Mouse (Mus musculus) layer of hippocampus, adult 8-10 months (tissue): Measurements from ENCODE around the gene Gstm3. TPM values are rescaled to one million over a fixed set of nuclear protein-coding genes. Genes with fewer than 3 reads are reported as not detected.
A peak's percentile ranks its signal among the peaks of the same experiment; 100 is the strongest.
"Not testable (repeated sequence)": the region's sequence is repeated elsewhere in the genome, so short reads cannot be mapped to it uniquely, and the experiment has no call there.

Experiments
- DNase-seq, 2 experiments: peaks; one replicate each; pipeline ENCODE4 v3.0.0; 2022; ENCODE audit warnings: low spot score in 2 of 2
- total RNA-seq, 4 experiments: library from RNA; stranded (reverse); gene quantifications; 2 replicates each; pipeline ENCODE4 v1.2.4; 2022

Gstm3 gene
- total RNA-seq, 4 experiments from 2014 or later = not detected

- no peak for DNase-seq
Measured at GRCm38 (mm10) chr3:107974237-107974636, 5.2 kb upstream of the Gstm3 start.

GRCm38 (mm10) chr3:107972070-107972469, 3.0 kb upstream of the Gstm3 start:
- DNase-seq = no peak

GRCm38 (mm10) chr3:107971101-107971500, 2.0 kb upstream of the Gstm3 start:
- DNase-seq = not testable (repeated sequence)

- no peak for DNase-seq
Measured at GRCm38 (mm10) chr3:107966631-107967030, 2.5 kb downstream of the Gstm3 start.

GRCm38 (mm10) chr3:107965592-107965991, 3.5 kb downstream of the Gstm3 start:
- no peak for DNase-seq

GRCm38 (mm10) chr3:107964656-107965308, 4.3 kb downstream of the Gstm3 start:
- DNase-seq = no peak

- DNase-seq = no peak
Measured at GRCm38 (mm10) chr3:107964026-107964425, 5.1 kb downstream of the Gstm3 start.

GRCm38 (mm10) chr3:107955260-107955659, 13.8 kb downstream of the Gstm3 start:
- DNase-seq = not testable (repeated sequence)

- no peak for DNase-seq
Measured at GRCm38 (mm10) chr3:107953906-107954305, 15.2 kb downstream of the Gstm3 start.

GRCm38 (mm10) chr3:107953328-107953755, 15.7 kb downstream of the Gstm3 start:
- DNase-seq = peak; percentile 64 to 75

GRCm38 (mm10) chr3:107950531-107950930, 18.6 kb downstream of the Gstm3 start:
- no peak for DNase-seq

GRCm38 (mm10) chr3:107949461-107949860, 19.6 kb downstream of the Gstm3 start:
- DNase-seq = not testable (repeated sequence)

- DNase-seq = no peak
Measured at GRCm38 (mm10) chr3:107945729-107946128, 23.4 kb downstream of the Gstm3 start.

- DNase-seq = peak; percentile 58 to 63
Measured at GRCm38 (mm10) chr3:107943239-107943990, 25.7 kb downstream of the Gstm3 start, which contains the start of gene Gstm6. TSS of gene Gstm6 (minus strand) at chr3:107943749.

- DNase-seq = no peak
Measured at GRCm38 (mm10) chr3:107941261-107941660, 27.8 kb downstream of the Gstm3 start.

GRCm38 (mm10) chr3:107940524-107940923, 28.6 kb downstream of the Gstm3 start:
- DNase-seq = no peak

- no peak for DNase-seq
Measured at GRCm38 (mm10) chr3:107939830-107940229, 29.3 kb downstream of the Gstm3 start.

GRCm38 (mm10) chr3:107939403-107939802, 29.7 kb downstream of the Gstm3 start:
- peak in 1 of 2 experiments; percentile 66 for DNase-seq

- no peak for DNase-seq
Measured at GRCm38 (mm10) chr3:107935888-107936287, 33.2 kb downstream of the Gstm3 start.

GRCm38 (mm10) chr3:107935268-107935667, 33.8 kb downstream of the Gstm3 start:
- no peak for DNase-seq

GRCm38 (mm10) chr3:107932128-107932527, 37.0 kb downstream of the Gstm3 start:
- DNase-seq = no peak

GRCm38 (mm10) chr3:107931670-107932069, 37.4 kb downstream of the Gstm3 start, which contains the start of gene Gstm7:
TSS of gene Gstm7 (minus strand) at chr3:107931817.
- peak; percentile 99 for DNase-seq

GRCm38 (mm10) chr3:107931134-107931533, 37.9 kb downstream of the Gstm3 start:
- DNase-seq = no peak
